Mouse (Mus musculus): ENCODE results near the gene Emilin3. TPM values are rescaled to one million over a fixed set of nuclear protein-coding genes. Genes with fewer than 3 reads are reported as not detected.
"Not testable (repeated sequence)": the region's sequence is repeated elsewhere in the genome, so short reads cannot be mapped to it uniquely, and the experiment has no call there.

Emilin3 gene
- under 1 TPM; 0.28 to 0.29 TPM for total RNA-seq (2021)
- long read RNA-seq, experiment 1 = 0 reads
- long read RNA-seq, experiment 2 = 0 reads

DNA sequence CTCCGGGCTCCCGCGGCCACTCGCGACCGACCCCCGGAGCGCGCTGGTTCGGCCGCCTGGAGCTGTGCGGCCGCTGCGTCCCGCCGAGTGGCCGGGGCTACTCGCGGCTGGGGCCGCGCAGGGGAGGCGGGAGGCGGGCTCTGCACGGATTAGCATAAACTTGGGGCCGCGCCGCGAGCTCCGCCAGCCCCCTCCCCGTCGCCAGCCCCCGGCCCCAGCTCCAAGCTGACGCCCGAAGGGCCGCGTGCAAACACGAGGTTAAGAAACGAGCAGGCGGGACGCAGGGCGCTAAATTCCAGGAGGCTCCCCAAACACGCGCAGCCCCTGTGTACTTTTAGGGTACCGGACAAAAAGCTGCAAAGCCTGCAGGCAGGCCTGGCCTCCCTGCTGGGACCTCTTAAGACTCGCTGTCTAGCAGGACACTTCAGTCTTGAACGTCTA lies at the start of gene Emilin3:
Gene Emilin3 (minus strand): TSS at position 98 of the 441 bp plus-strand sequence.
- no peak for TF ChIP-seq CTCF (conservative IDR thresholded peaks at IDR 0.05)
- Histone ChIP-seq H3K27ac (no peak within 1 kb of the TSS), H3K4me3 (peak within 1 kb of the TSS; percentile 17)
- DNase-seq (ENCODE audit: low spot score in 2 of 2) = no peak

DNA sequence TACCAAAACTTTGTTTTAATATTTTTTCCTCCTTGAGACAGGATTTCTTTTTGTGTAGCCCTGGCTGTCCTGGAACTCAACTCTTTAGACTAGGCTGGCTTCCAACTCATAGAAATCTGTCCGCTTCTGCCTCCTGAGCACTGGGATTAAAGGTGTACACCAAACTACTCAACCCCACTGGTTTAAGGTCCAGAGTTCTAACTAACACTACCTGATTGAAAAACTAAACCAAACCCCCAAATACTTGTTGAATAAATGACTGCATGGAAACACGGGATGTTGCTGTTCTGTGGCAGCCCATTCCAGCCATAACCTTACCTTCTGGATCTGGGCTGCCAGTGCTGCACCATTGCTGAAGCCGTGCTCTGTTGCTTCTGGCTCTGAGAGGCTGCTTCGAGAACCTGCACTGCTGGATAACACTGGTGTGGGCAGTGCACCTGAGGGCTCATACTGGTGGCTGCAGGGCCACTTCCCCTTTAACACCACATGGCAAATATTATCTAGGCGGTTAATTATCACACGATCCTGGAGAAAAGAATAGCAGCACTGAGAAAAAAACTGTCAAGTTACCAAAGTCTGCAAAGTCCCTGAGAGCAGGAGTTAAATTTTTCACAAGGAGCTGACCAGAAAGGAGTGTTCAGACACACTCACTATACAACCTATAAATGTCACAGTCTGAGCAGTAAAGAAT lies 49.0 kb upstream of the Emilin3 start:
- TF ChIP-seq CTCF (conservative IDR thresholded peaks at IDR 0.05) = no peak
- H3K4me3 ChIP-seq = no peak overlapping the region
- DNase-seq (ENCODE audit: low spot score in 2 of 2) = no peak
- no peak overlapping the region for H3K27ac ChIP-seq

DNA sequence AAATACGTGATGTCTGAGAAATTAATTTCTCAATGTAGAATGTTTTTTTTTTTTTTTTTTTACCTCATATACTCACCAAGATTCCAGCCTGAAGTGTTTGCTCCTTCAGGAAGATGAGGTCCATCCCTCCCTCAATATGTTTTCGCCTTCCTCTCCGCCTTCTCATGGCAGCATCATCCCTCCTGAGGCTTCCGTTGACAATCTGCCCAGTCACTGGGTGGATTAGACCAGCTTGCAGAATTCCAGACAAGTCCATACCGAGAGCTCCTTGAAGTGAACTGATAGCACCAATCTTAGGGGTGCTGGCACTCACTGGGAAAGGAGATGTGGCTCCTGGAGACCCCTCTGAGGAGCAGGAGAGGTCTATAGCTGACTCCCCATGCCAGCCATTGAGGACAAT lies 47.8 kb upstream of the Emilin3 start:
- no peak for DNase-seq (ENCODE audit: low spot score in 2 of 2)
- Histone ChIP-seq H3K27ac (no peak overlapping the region), H3K4me3 (no peak overlapping the region)
- no peak for TF ChIP-seq CTCF (conservative IDR thresholded peaks at IDR 0.05)

DNA sequence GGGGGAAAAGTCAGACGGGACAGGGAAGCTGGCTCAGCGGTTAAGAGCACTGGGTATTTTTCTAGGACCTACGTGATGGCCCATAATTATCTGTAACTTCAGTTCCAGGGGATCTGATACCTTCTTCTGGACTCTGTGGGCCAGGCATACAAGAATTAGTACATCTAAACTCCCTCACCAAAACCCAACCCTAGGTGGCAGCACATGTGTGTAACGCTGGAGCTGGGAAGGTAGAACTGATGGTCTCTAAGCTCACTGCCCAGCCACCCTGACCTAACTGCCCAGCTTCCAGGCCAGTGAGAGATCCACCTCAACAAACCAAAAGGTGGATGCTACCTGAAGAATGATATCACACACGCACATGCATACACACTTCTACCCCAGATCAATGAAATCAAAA lies 46.6 kb upstream of the Emilin3 start:
- peak in 1 of 2 experiments; percentile 38 for DNase-seq (ENCODE audit: low spot score in 2 of 2)
- TF ChIP-seq CTCF (conservative IDR thresholded peaks at IDR 0.05) = peak; percentile 67
- H3K4me3 ChIP-seq = no peak overlapping the region
- no peak overlapping the region for H3K27ac ChIP-seq

DNA sequence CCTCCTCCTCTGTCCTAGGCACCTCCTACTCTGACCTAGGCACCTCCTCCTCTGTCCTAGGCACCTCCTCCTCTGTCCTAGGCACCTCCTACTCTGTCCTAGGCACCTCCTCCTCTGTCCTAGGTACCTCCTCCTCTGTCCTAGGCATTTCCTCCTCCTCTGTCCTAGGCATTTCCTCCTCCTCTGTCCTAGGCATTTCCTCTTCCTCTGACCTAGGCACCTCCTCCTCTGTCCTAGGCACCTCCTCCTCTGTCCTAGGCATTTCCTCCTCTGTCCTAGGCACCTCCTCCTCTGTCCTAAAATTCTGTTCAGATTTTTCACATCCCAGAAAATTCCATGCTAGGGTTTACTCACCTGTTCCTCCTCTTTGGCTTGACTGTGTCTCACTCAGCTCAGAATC lies 45.7 kb upstream of the Emilin3 start:
- DNase-seq (ENCODE audit: low spot score in 2 of 2); H3K4me3 ChIP-seq; H3K27ac ChIP-seq: not testable (repeated sequence)

DNA sequence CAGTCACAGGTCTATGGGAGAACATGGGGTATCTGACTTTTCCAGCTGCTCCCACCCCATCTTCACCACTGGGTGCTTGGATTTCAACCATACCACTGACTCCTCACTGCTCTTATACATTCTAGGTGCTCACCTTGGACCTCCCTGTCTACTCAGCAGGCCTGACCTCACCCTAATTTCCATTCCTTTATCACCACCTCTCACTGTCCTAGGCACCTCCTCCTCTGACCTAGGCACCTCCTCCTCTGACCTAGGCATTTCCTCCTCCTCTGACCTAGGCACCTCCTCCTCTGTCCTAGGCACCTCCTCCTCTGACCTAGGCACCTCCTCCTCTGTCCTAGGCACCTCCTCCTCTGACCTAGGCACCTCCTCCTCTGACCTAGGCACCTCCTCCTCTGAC lies 45.2 kb upstream of the Emilin3 start:
- not testable (repeated sequence) for DNase-seq (ENCODE audit: low spot score in 2 of 2); H3K27ac ChIP-seq; H3K4me3 ChIP-seq

DNA sequence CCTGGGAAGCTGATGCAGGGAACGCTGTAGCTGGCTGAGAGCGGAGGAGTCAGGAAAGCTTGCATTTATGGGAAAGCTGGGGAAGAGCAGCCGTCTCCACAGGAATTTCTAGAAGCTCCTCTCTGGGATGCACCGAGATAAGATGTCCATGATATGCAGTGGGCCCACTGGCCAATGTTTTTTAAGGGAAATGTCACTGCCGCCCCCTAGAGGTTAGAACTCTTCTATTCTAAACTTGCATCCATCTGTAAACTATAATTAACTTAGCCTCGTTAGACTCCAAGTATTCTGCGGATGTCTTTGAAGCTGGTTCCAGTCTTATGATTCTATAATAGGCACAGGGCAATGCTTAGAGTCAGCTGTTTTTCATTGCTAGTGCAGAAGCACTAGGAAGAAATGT lies 43.2 kb upstream of the Emilin3 start:
- peak in 1 of 2 experiments; percentile 39 for DNase-seq (ENCODE audit: low spot score in 2 of 2)
- peak; percentile 75 for TF ChIP-seq CTCF (conservative IDR thresholded peaks at IDR 0.05)
- H3K27ac ChIP-seq = 0 out of 2 replicates have a peak overlapping the region, but pooled peaks have one; percentile 21
- no peak overlapping the region for H3K4me3 ChIP-seq

DNA sequence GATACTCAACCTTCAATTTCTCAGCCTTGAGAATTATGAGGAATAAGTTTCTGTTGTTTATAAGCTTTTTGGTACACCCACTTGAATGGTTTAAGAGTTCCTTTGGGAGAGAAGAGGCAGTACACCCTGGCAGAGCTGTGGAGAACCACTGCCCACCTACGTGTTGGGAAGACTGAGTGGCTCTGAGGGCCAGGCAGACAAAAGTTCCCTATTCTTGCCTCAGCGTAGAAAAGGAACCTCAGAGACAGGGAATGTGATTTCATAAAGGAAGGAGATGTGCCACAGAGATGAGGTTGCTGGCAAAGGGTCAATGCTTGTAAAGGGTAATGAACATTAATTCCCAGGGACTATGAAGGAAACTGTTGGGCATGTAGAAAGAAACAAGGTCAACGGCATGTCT lies 42.4 kb upstream of the Emilin3 start:
- H3K4me3 ChIP-seq = no peak overlapping the region
- no peak for TF ChIP-seq CTCF (conservative IDR thresholded peaks at IDR 0.05)
- DNase-seq (ENCODE audit: low spot score in 2 of 2) = no peak
- H3K27ac ChIP-seq = 0 out of 2 replicates have a peak overlapping the region, but pooled peaks have one; percentile 7

DNA sequence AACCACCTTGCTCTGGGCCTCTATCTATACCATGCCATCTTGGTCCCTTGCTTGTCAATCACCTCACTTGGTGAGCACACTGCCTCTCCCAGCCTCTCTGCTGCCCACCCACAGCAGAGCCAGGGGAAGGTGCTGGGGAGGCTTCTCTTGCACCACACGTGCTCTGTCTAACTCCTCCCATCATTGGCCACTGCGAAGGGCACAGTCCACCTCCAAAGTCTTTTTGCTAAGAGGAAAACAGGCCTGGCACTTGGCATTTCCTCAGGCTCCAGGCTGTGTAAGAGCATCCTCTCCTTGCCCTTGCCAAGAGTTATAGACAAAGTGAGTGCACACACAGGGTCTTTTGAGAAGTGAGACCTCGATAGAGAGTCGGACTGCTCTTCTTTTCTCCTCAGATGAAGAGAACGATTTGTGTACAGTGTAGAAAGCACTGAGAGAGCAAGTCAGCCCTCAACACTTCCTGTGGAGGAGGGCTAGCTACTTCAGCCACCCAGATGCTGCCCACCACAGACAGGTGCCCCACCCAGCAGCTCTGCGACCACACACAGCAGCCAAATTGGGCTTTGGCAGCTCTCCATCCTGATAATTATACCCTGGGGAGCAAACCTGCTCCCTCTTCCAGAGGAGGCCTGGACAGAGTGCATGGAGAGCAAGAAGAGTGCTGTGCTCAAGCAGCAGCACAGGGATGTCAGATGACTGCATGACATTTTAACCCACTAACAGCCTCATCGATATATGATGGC lies 41.2 kb upstream of the Emilin3 start:
- Histone ChIP-seq H3K4me3 (no peak overlapping the region), H3K27ac (peak overlapping the region; percentile 1; the same call in 1 of the 2 replicates)
- no peak for TF ChIP-seq CTCF (conservative IDR thresholded peaks at IDR 0.05)
- no peak for DNase-seq (ENCODE audit: low spot score in 2 of 2)

DNA sequence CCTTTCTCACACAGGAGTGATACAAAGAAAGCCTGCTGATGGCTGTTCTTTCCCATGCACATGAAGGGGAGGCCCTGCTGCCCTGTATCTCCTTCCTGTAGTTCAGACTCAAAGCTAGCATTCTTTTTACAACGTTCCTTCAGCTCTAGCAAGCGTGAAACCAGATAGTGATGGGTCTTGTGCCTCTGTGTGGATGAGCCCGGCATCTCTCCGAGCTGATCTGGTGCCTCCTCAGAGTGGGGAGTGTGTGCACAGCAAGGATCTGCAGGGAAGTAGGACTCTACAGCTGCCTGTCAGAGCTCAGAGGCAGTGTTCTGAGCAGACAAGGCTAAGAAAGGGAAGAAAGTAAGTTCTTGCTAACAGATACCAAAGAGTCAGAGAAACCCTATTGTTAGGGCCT lies 39.5 kb upstream of the Emilin3 start:
- no peak for TF ChIP-seq CTCF (conservative IDR thresholded peaks at IDR 0.05)
- Histone ChIP-seq H3K27ac (peak overlapping the region; percentile 25; the same call in 1 of the 2 replicates), H3K4me3 (no peak overlapping the region)
- no peak for DNase-seq (ENCODE audit: low spot score in 2 of 2)

DNA sequence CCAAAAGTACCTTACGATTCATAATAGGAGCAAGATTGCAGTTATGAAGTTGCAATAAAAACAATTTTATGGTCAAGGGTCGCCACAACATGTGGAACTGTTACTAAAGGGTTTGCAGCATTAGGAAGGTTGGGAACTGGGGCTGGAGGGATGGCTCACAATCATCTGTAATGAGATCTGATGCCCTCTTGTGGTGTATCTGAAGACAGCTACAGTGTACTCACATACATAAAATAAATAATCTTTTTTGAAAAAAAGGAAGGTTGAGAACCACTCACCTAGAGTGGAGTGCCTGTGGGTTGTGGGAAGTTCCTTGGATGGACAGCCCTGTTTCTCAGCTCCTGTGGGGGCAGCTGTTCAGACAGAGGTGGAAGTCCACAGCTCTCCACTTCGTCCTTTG lies 30.3 kb upstream of the Emilin3 start:
- Histone ChIP-seq H3K4me3 (no peak overlapping the region), H3K27ac (no peak overlapping the region)
- peak; percentile 76 for TF ChIP-seq CTCF (conservative IDR thresholded peaks at IDR 0.05)
- no peak for DNase-seq (ENCODE audit: low spot score in 2 of 2)

DNA sequence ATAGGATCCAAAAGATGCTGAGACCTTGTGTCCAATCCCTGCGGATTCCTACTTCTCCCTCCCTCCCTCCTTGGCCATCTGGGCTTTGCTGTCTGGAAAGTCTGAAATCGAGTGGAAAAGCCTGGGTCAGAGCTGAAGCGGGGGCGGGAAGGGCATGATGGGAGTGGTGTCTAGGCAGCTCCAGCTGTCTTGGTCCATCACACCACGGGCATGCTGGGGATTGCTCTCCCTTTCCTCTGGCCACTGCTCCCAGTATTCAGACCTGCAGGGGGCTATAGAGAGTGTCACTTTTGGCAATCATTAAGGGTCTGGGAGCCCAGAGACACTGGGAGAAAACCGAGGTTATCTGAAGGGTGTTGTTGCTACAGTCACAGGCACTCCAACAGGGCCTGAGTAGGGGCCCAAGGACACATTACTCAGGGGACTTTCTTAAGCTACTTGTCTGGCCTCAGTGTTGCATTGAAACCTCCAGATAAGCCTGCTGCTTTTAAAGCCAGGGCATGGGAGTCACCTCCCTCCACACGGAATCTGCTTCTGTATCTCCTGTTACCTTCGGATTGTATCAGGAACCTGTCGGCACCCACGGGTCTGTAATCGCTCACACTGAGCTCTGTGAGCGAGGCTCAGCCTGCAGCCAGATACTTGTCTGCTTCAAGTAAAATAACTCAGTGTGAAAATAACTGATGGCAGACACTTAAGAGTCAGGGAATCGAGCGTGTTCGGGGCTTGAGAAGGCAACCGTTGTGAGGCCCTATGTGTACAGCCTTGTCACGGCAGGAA lies 29.0 kb upstream of the Emilin3 start:
- DNase-seq (ENCODE audit: low spot score in 2 of 2) = no peak
- H3K4me3 ChIP-seq = no peak overlapping the region
- TF ChIP-seq CTCF (conservative IDR thresholded peaks at IDR 0.05) = no peak
- no peak overlapping the region for H3K27ac ChIP-seq

DNA sequence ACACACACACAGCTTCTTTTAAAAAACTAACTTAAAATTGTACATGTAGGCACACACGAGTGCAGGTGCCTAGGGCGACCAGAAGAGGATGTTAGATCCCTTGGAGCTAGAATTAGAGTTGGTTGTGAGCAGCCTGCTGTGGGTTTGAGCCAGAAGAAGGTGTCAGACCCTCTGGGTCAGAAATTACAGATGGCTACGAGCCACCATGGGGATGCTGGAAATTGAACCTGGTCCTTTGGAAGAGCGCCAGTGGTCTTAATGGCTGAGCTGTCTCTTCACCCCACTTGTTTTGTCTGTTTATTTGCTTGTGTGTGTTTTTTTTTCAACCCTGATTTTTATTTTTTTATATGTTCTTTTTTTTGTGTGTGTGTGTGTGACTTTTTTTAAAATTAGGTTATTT lies 22.3 kb upstream of the Emilin3 start:
- no peak for DNase-seq (ENCODE audit: low spot score in 2 of 2)
- TF ChIP-seq CTCF (conservative IDR thresholded peaks at IDR 0.05) = no peak
- Histone ChIP-seq H3K27ac (no peak overlapping the region), H3K4me3 (no peak overlapping the region)
